Mouse (Mus musculus): ENCODE data around the gene Fuk. TPM values are rescaled to one million over a fixed set of nuclear protein-coding genes. Genes with fewer than 3 reads are reported as not detected.
A peak's percentile ranks its signal among the peaks of the same experiment; 100 is the strongest.
"Not testable (repeated sequence)": the region's sequence is repeated elsewhere in the genome, so short reads cannot be mapped to it uniquely, and the experiment has no call there.

Fuk gene
- polyA plus RNA-seq, 1 experiment from 2014 or later, result 16.8 TPM

DNA sequence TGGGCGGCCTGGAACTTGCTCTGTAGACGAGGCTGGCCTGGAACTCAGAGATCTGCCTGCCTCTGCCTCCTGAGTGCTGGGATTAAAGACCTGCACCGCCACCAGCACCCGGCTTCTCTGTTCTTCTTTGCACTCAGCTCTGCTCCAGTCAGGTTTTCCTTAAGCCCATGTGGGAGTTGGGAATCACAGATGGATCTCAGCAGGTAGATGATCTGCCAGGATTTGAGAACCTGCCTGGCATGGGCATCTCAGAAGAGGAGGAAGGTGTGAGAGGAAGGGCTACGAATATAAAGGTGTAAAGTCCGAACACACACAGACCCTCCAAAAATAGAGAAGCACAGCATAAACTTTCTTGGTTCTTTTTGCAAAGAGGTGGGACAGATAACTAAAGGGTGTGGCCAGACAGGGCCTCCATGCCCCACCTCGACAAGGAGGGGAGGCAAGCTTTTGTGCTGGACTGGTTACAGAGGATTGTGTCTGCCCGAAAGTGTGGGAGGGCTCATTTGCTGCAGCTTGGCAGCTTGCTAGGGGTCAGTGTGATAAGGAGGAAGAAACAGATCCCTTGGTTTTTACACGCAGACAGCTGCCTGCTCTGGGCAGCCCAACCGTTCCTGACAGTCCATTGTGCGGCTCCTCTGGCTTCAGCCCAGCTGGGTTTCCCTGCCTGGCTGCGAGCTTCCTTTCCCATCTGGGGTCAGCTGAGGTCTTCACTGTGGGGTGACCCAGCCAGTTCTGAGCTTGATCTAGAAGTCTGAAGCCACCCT lies 29.1 kb upstream of the Fuk start:
- H3K4me3 ChIP-seq, result no peak overlapping the region
- no peak overlapping the region for H3K9ac ChIP-seq
- 74% methylated on average over 12 of the region's 12 CpGs for WGBS
- no peaks in the 10 kb centered on the region for H3K27me3 ChIP-seq
- H3K36me3 ChIP-seq, result peaks cover 8% of the 10 kb centered on the region; the same call in 1 of the 2 replicates
- H3K9me3 ChIP-seq, result no peaks in the 10 kb centered on the region
- no peak for ATAC-seq (ENCODE audit: insufficient number of reproducible peaks, insufficient read depth, low FRiP score, low TSS enrichment)
- no peak overlapping the region for H3K27ac ChIP-seq
- no peak overlapping the region for H3K4me2 ChIP-seq (replicated peaks)
- H3K4me1 ChIP-seq, result peaks cover 8% of the 10 kb centered on the region; the same call in 1 of the 2 replicates

DNA sequence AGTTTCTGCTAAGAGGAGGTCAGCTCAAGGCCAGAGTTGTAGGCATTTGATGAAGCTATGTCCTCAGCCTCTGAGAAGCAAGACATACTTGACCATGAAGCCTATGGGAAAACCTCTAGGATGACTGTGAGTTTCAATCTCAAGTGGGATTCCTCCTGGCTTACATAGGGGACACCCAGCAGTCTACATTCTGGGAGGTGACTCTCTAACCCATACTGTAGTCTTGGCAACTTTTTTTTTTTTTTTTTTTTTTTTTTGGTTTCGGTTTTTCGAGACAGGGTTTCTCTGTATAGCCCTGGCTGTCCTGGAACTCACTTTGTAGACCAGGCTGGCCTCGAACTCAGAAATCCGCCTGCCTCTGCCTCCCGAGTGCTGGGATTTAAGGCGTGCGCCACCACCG lies 27.4 kb upstream of the Fuk start:
- not testable (repeated sequence) for H3K9me3 ChIP-seq; H3K4me1 ChIP-seq; H3K27ac ChIP-seq; H3K27me3 ChIP-seq; H3K4me3 ChIP-seq; H3K4me2 ChIP-seq (replicated peaks); ATAC-seq (ENCODE audit: insufficient number of reproducible peaks, insufficient read depth, low FRiP score, low TSS enrichment); H3K9ac ChIP-seq; H3K36me3 ChIP-seq
- 96% methylated on average over 6 of the region's 8 CpGs for WGBS

GRCm38 (mm10) chr8:110929066-110929465 lies 26.8 kb upstream of the Fuk start:
- Histone ChIP-seq H3K27me3 (no peaks in the 10 kb centered on the region), H3K4me3 (no peak overlapping the region), H3K27ac (no peak overlapping the region), H3K36me3 (peaks cover 8% of the 10 kb centered on the region; the same call in 1 of the 2 replicates), H3K4me2 (replicated peaks) (no peak overlapping the region), H3K9ac (no peak overlapping the region), H3K9me3 (no peaks in the 10 kb centered on the region), H3K4me1 (peaks cover 10% of the 10 kb centered on the region; the same call in 1 of the 2 replicates)
- WGBS, result 61% methylated on average over 5 of the region's 5 CpGs
- ATAC-seq (ENCODE audit: insufficient number of reproducible peaks, insufficient read depth, low FRiP score, low TSS enrichment), result no peak

DNA sequence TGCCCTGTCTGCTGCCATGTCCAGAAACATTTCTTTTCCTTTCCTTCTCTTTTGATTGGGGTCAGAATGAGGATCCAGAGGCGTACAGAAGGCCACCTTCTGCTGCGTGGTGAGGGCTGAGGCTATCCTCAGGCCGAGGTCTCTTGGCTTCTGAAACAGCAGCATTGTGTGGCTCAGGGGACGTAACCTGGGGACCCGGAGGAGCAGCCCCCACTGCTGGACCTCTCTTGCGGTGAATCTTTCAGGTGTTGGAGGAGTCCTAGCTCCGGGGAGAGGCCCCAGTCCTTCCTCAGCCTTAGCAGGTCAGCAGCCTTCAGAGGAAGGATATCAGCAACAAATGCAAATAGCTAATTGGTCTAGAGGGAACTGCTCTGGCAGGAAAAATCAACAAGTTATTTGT lies 26.1 kb upstream of the Fuk start:
- Histone ChIP-seq H3K27ac (no peak overlapping the region), H3K4me1 (peaks cover 10% of the 10 kb centered on the region; the same call in 1 of the 2 replicates), H3K4me3 (no peak overlapping the region), H3K27me3 (no peaks in the 10 kb centered on the region), H3K36me3 (peaks cover 8% of the 10 kb centered on the region; the same call in 1 of the 2 replicates), H3K9me3 (no peaks in the 10 kb centered on the region), H3K9ac (no peak overlapping the region), H3K4me2 (replicated peaks) (no peak overlapping the region)
- ATAC-seq (ENCODE audit: insufficient number of reproducible peaks, insufficient read depth, low FRiP score, low TSS enrichment), result no peak
- 82% methylated on average over 7 of the region's 7 CpGs for WGBS

DNA sequence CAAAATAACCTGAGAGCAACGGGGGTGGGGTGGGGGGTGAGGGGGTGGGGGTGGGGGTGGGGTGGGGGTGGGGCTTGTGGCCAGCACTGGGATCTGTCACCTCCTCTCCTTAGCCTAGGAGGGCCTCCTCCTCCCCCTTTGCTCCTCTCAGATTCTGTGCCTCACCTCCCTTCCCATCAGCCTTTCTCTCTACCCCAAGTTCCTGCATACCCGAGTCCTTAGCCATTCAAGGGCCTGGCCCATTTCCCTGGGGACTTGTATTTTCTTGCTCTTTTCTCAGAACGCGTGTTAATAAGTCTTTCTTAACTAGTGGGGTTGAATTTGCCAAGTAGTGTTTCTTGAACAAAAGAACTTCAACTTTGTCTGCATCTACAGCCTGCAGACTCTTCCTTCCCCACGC lies 24.4 kb upstream of the Fuk start:
- no peak overlapping the region for H3K4me2 ChIP-seq (replicated peaks)
- peaks cover 15% of the 10 kb centered on the region for H3K4me1 ChIP-seq
- peaks cover 10% of the 10 kb centered on the region; the same call in 1 of the 2 replicates for H3K36me3 ChIP-seq
- H3K27ac ChIP-seq, result no peak overlapping the region
- H3K4me3 ChIP-seq, result no peak overlapping the region
- WGBS, result 52% methylated on average over 5 of the region's 5 CpGs
- no peaks in the 10 kb centered on the region for H3K9me3 ChIP-seq
- no peak for ATAC-seq (ENCODE audit: insufficient number of reproducible peaks, insufficient read depth, low FRiP score, low TSS enrichment)
- H3K9ac ChIP-seq, result no peak overlapping the region
- H3K27me3 ChIP-seq, result no peaks in the 10 kb centered on the region

DNA sequence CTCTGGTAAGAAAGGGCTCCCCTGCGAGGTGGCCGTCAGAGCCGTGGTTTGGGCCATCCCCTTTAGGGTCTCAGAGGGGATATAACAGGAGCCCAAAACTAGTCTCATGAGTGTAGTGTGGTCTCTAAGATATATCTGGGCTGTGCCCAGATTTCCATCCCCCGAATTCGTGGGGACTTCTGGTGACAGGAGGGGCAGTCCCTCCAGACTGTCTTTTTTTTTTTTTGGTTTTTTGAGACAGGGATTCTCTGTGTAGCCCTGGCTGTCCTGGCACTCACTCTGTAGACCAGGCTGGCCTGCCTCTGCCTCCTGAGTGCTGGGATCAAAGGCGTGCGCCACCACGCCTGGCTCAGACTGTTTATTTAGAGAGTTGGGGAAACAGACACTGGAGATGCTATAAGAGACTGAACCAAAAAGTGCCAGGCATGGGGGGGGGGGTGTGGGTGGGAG lies 23.4 kb upstream of the Fuk start:
- ATAC-seq (ENCODE audit: insufficient number of reproducible peaks, insufficient read depth, low FRiP score, low TSS enrichment), result no peak
- peaks cover 25% of the 10 kb centered on the region for H3K4me1 ChIP-seq
- H3K9me3 ChIP-seq, result no peaks in the 10 kb centered on the region
- H3K4me2 ChIP-seq (replicated peaks), result no peak overlapping the region
- H3K4me3 ChIP-seq, result no peak overlapping the region
- no peak overlapping the region for H3K9ac ChIP-seq
- peaks cover 9% of the 10 kb centered on the region; the same call in 1 of the 2 replicates for H3K36me3 ChIP-seq
- WGBS, result 90% methylated on average over 8 of the region's 8 CpGs
- H3K27me3 ChIP-seq, result no peaks in the 10 kb centered on the region
- no peak overlapping the region for H3K27ac ChIP-seq

DNA sequence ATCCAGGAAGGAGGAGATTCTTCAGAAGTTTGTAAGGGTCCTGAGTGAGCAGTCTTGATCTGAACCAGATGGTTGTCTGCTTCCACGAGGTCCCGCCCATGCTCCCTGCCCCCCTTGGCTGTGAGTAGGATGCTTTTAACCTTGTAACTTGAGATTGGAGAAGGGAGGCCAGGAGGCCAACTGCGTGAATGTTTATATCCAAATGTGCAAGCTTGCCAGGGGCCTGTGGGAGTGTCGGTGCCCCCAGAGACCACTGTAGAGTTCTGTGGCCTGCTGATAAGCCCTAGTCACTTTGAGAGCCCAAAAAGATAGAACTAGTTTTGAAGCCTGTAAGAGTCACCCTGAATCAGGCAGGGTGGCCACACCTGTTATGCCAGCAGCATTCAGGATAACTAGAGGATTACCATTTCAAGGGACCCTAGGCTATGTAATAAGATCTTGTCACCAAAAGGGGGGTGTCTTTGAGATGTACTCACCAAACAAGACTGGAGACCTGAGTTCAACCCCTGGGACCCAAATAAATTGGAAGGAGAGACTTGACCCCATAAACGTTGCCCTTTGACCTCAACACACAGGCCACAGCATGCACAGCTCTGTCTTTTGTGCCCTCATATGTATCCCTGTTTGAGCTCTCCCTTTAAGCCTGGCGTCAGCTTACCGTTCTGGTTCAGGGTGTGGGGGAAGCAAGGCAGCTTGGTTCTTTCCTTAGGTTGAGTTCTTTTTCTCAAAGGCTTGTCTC lies 19.4 kb upstream of the Fuk start:
- 0 out of 2 replicates have a peak, but pooled peaks cover 2% of the 10 kb centered on the region for H3K36me3 ChIP-seq
- no peak for ATAC-seq (ENCODE audit: insufficient number of reproducible peaks, insufficient read depth, low FRiP score, low TSS enrichment)
- peaks cover 24% of the 10 kb centered on the region for H3K4me1 ChIP-seq
- no peaks in the 10 kb centered on the region for H3K27me3 ChIP-seq
- peak overlapping the region; percentile 96; the same call in 1 of the 2 replicates for H3K9ac ChIP-seq
- H3K4me3 ChIP-seq, result peak overlapping the region; percentile 79
- H3K27ac ChIP-seq, result peak overlapping the region; percentile 92
- 5% methylated on average over 7 of the region's 7 CpGs for WGBS
- no peaks in the 10 kb centered on the region for H3K9me3 ChIP-seq
- H3K4me2 ChIP-seq (replicated peaks), result peak overlapping the region; percentile 90

DNA sequence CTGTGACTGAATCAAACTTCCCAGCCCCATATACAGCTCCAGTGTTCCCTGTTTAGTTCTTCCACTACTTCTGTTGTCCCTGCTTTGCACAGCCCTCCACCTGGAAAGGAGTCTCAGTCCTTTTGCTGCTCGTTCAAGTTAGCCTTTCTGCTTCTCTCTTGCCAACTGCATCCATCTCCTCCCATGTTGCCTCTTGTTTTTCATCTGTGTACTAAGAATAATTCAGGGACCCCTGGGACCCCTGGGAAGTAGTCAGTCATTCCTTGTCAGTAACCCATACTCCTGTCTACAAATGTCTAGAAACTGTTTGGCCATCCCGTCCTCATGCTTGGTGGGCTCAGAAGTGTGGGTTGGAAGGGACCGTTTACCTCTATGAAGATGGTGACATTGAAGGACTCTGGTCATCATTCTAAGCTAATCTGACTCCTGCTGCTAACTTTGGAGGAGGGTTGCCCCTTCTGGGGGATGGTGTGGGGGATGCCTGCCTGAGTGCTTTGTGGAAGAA lies 18.5 kb upstream of the Fuk start:
- H3K4me1 ChIP-seq, result peaks cover 19% of the 10 kb centered on the region
- no peaks in the 10 kb centered on the region for H3K27me3 ChIP-seq
- peak overlapping the region; percentile 92 for H3K27ac ChIP-seq
- H3K9me3 ChIP-seq, result no peaks in the 10 kb centered on the region
- no peak for ATAC-seq (ENCODE audit: insufficient number of reproducible peaks, insufficient read depth, low FRiP score, low TSS enrichment)
- 0 out of 2 replicates have a peak, but pooled peaks cover 2% of the 10 kb centered on the region for H3K36me3 ChIP-seq
- peak overlapping the region; percentile 96 for H3K9ac ChIP-seq
- peak overlapping the region; percentile 90 for H3K4me2 ChIP-seq (replicated peaks)
- H3K4me3 ChIP-seq, result peak overlapping the region; percentile 79
- 9% methylated on average over 3 of the region's 3 CpGs for WGBS

- Histone ChIP-seq H3K36me3 (0 out of 2 replicates have a peak, but pooled peaks cover 2% of the 10 kb centered on the region), H3K4me3 (peak overlapping the region; percentile 79), H3K27ac (peak overlapping the region; percentile 92), H3K4me1 (peaks cover 19% of the 10 kb centered on the region), H3K9ac (peak overlapping the region; percentile 96), H3K27me3 (no peaks in the 10 kb centered on the region), H3K9me3 (no peaks in the 10 kb centered on the region), H3K4me2 (replicated peaks) (peak overlapping the region; percentile 90)
- peak; percentile 68; the same call in 1 of the 2 replicates for ATAC-seq (ENCODE audit: insufficient number of reproducible peaks, insufficient read depth, low FRiP score, low TSS enrichment)
- WGBS, result 2% methylated on average over 19 of the region's 37 CpGs
These were observed 17.9 kb upstream of the Fuk start for GRCm38 (mm10) chr8:110920032-110920772.

GRCm38 (mm10) chr8:110919341-110920031 lies 17.2 kb upstream of the Fuk start, which contains the start of gene St3gal2:
Gene St3gal2, plus strand, starts transcription at chr8:110919922.
- peak within 1 kb of the TSS; percentile 92 for H3K27ac ChIP-seq
- H3K4me1 ChIP-seq, result peaks cover 19% of the 10 kb centered on the region
- peak within 1 kb of the TSS; percentile 90 for H3K4me2 ChIP-seq (replicated peaks)
- 0 out of 2 replicates have a peak, but pooled peaks cover 2% of the 10 kb centered on the region for H3K36me3 ChIP-seq
- no peaks in the 10 kb centered on the region for H3K27me3 ChIP-seq
- peak within 1 kb of the TSS; percentile 96 for H3K9ac ChIP-seq
- no peaks in the 10 kb centered on the region for H3K9me3 ChIP-seq
- peak within 1 kb of the TSS; percentile 79 for H3K4me3 ChIP-seq
- peak; percentile 98 for ATAC-seq (ENCODE audit: insufficient number of reproducible peaks, insufficient read depth, low FRiP score, low TSS enrichment)
- 2% methylated on average over 13 of the region's 36 CpGs for WGBS

Measured in embryonic facial prominence, embryonic 12.5 days (tissue).